ENCODE assay signal across 28 mouse cellular contexts in genomic region chr12:84481251-84481650, GRCm38 (mm10). TPM values are rescaled to one million over a fixed set of nuclear protein-coding genes. Genes with fewer than 3 reads are reported as not detected.
A peak's percentile ranks its signal among the peaks of the same experiment; 100 is the strongest.
DNase-seq lines count a peak whose midpoint lies in the region; ATAC-seq and TF ChIP-seq lines count a peak whose summit lies in the region.
"Had no signal": no experiment of that assay in that cellular context is flagged by ENCODE, and none has a peak within 500 bp of the region (broad histone marks: within the 10 kb centered on the region; RNA-seq: fewer than 3 reads in every experiment).

No protein-coding gene starts in this region.

- no peak for ATAC-seq in liver, postnatal 0 days
- 0 out of 2 replicates have a peak, but pooled peaks have one; percentile 47 for ATAC-seq in liver, embryonic 12.5 days
- peak; percentile 57; the same call in 1 of the 2 replicates for ATAC-seq in liver, embryonic 14.5 days (ENCODE audit: insufficient read depth)
- peak; percentile 71 for ATAC-seq in liver, embryonic 16.5 days (ENCODE audit: low read depth)
- no peak for ATAC-seq in activated CD4-positive, CD25-positive, alpha-beta regulatory T cell, adult 4 months
- ATAC-seq: CD4-positive, CD25-positive, alpha-beta regulatory T cell, adult 4 months; forebrain, embryonic 14.5 days; forebrain, embryonic 16.5 days had no signal

- TF ChIP-seq CTCF in liver, postnatal 0 days (IDR thresholded peaks at IDR 0.05; ENCODE audit: low read depth) = no peak
- TF ChIP-seq CTCF in liver, embryonic 14.5 days (IDR thresholded peaks at IDR 0.05; ENCODE audit: low read depth) = no peak

- no peak overlapping the region for H3K4me2 ChIP-seq in liver, postnatal 0 days (ENCODE audit: low read depth, low read length)
- no peak overlapping the region for H3K4me2 ChIP-seq in liver, embryonic 12.5 days
- no peak overlapping the region for H3K4me2 ChIP-seq in liver, embryonic 14.5 days (ENCODE audit: low read depth)
- H3K4me2 ChIP-seq in liver, embryonic 16.5 days (ENCODE audit: low read depth, low read length) = no peak overlapping the region
- H3K4me2 ChIP-seq: embryonic facial prominence, embryonic 13.5 days; embryonic facial prominence, embryonic 15.5 days; forebrain, embryonic 12.5 days had no signal

- no peak overlapping the region for H3K4me3 ChIP-seq in liver, postnatal 0 days (ENCODE audit: low read depth, low read length)
- H3K4me3 ChIP-seq in liver, embryonic 12.5 days = no peak overlapping the region
- H3K4me3 ChIP-seq in liver, embryonic 14.5 days (ENCODE audit: insufficient read depth in 1 of 2, low read depth in 2 of 2, low read length in 2 of 2) = no peak overlapping the region
- H3K4me3 ChIP-seq in liver, embryonic 16.5 days (ENCODE audit: low read depth, low read length) = no peak overlapping the region
- H3K4me3 ChIP-seq: embryonic facial prominence, embryonic 13.5 days; embryonic facial prominence, embryonic 15.5 days; erythroblast, embryonic 14.5 days; forebrain, embryonic 10.5 days; forebrain, embryonic 12.5 days had no signal

- no peak for TF ChIP-seq EP300 in liver, postnatal 0 days (IDR thresholded peaks at IDR 0.05; ENCODE audit: low read depth)
- TF ChIP-seq EP300 in liver, embryonic 14.5 days (IDR thresholded peaks at IDR 0.05; ENCODE audit: low read depth) = no peak

- DNase-seq in liver = peak; percentile 36
- no peak for DNase-seq in liver, postnatal 0 days
- peak; percentile 11 to 33 (median 17) for DNase-seq in liver, embryonic 14.5 days (ENCODE audit: low read depth in 3 of 3, low spot score in 3 of 3)
- no peak for DNase-seq in gastrocnemius, postnatal 10 days
- DNase-seq in urinary bladder, postnatal 14 days (ENCODE audit: low spot score) = no peak
- DNase-seq: adrenal gland, postnatal 10 days; adrenal gland, postnatal 25 days; B cell, adult 2 months; cerebellum, adult 11 months; cerebellum, adult 18-20 months; cerebellum, adult 8-10 months; cerebellum, adult 9-11 months; cerebellum, postnatal 14 days; cerebellum, postnatal 36 days; embryo, embryonic 11 days had no signal

- H3K9me3 ChIP-seq in liver, postnatal 0 days (ENCODE audit: low read length) = no peaks in the 10 kb centered on the region
- no peaks in the 10 kb centered on the region for H3K9me3 ChIP-seq in liver, embryonic 12.5 days (replicated peaks)
- H3K9me3 ChIP-seq in liver, embryonic 14.5 days (ENCODE audit: control insufficient read depth, low read length) = no peaks in the 10 kb centered on the region
- no peaks in the 10 kb centered on the region for H3K9me3 ChIP-seq in liver, embryonic 16.5 days (replicated peaks; ENCODE audit: control insufficient read depth, low read length)
- H3K9me3 ChIP-seq: embryonic facial prominence, embryonic 13.5 days; embryonic facial prominence, embryonic 15.5 days; forebrain, embryonic 10.5 days; forebrain, embryonic 12.5 days; G1E had no signal

- no peak overlapping the region for H3K9ac ChIP-seq in liver, postnatal 0 days (replicated peaks)
- H3K9ac ChIP-seq in liver, embryonic 12.5 days = no peak overlapping the region
- H3K9ac ChIP-seq in liver, embryonic 14.5 days (replicated peaks) = no peak overlapping the region
- no peak overlapping the region for H3K9ac ChIP-seq in liver, embryonic 16.5 days (ENCODE audit: low read depth, low read length)
- H3K9ac ChIP-seq: embryonic facial prominence, embryonic 13.5 days; embryonic facial prominence, embryonic 15.5 days; forebrain, embryonic 12.5 days had no signal

- no peaks in the 10 kb centered on the region for H3K4me1 ChIP-seq in liver, postnatal 0 days (ENCODE audit: insufficient read depth)
- H3K4me1 ChIP-seq in liver, embryonic 12.5 days = peaks cover 10% of the 10 kb centered on the region
- H3K4me1 ChIP-seq in liver, embryonic 14.5 days (replicated peaks; ENCODE audit: control insufficient read depth in 2 of 2, insufficient read depth in 2 of 2, low read length in 1 of 2) = peaks cover 0 to 12% of the 10 kb centered on the region in 2 experiments; a peak in 2 of 4 replicates
- no peaks in the 10 kb centered on the region for H3K4me1 ChIP-seq in liver, embryonic 16.5 days (ENCODE audit: control insufficient read depth, low read depth, low read length)
- H3K4me1 ChIP-seq: embryonic facial prominence, embryonic 13.5 days; embryonic facial prominence, embryonic 15.5 days; forebrain, embryonic 10.5 days; forebrain, embryonic 12.5 days had no signal

- H3K27me3 ChIP-seq in liver, postnatal 0 days (ENCODE audit: insufficient read depth, low read length) = no peaks in the 10 kb centered on the region
- H3K27me3 ChIP-seq in liver, embryonic 12.5 days (replicated peaks) = no peaks in the 10 kb centered on the region
- no peaks in the 10 kb centered on the region for H3K27me3 ChIP-seq in liver, embryonic 14.5 days (ENCODE audit: control insufficient read depth, insufficient read depth, low read length)
- H3K27me3 ChIP-seq in liver, embryonic 16.5 days (ENCODE audit: control insufficient read depth, insufficient read depth, low read depth, low read length) = no peaks in the 10 kb centered on the region
- H3K27me3 ChIP-seq: CH12.LX; embryonic facial prominence, embryonic 13.5 days; embryonic facial prominence, embryonic 15.5 days; forebrain, embryonic 12.5 days had no signal

- peaks cover 6% of the 10 kb centered on the region; the same call in 1 of the 2 replicates for H3K36me3 ChIP-seq in liver, postnatal 0 days (replicated peaks; ENCODE audit: insufficient read depth, low read length)
- H3K36me3 ChIP-seq in liver, embryonic 12.5 days = peaks cover 16% of the 10 kb centered on the region
- H3K36me3 ChIP-seq in liver, embryonic 14.5 days (replicated peaks; ENCODE audit: control insufficient read depth, insufficient read depth, low read depth) = no peaks in the 10 kb centered on the region
- H3K36me3 ChIP-seq in liver, embryonic 16.5 days (ENCODE audit: control insufficient read depth, insufficient read depth) = no peaks in the 10 kb centered on the region

- no peak overlapping the region for H3K27ac ChIP-seq in liver, postnatal 0 days (ENCODE audit: low read depth)
- 0 out of 2 replicates have a peak overlapping the region, but pooled peaks have one; percentile 25 for H3K27ac ChIP-seq in liver, embryonic 12.5 days
- H3K27ac ChIP-seq in liver, embryonic 14.5 days = no peak overlapping the region
- no peak overlapping the region for H3K27ac ChIP-seq in liver, embryonic 16.5 days (ENCODE audit: low read length)
- H3K27ac ChIP-seq: embryonic facial prominence, embryonic 13.5 days; embryonic facial prominence, embryonic 15.5 days; forebrain, embryonic 10.5 days; forebrain, embryonic 12.5 days had no signal

- WGBS in liver, postnatal 0 days (ENCODE audit: insufficient replicate concordance) = 51% methylated on average over 2 of the region's 2 CpGs
- WGBS in liver, embryonic 12.5 days (ENCODE audit: insufficient replicate concordance) = 64% methylated on average over 2 of the region's 2 CpGs
- 69% methylated on average over 2 of the region's 2 CpGs for WGBS in liver, embryonic 14.5 days (ENCODE audit: insufficient replicate concordance)
- 62% methylated on average over 2 of the region's 2 CpGs for WGBS in liver, embryonic 16.5 days (ENCODE audit: insufficient replicate concordance)

RNA-seq across cellular contexts. Expression of gene Lin52, which starts 30.0 kb away (rescaled TPM):
- polyA plus RNA-seq in liver, postnatal 0 days (2015; fragmentation: Nextera tagmentation; extraction: Ambion mirVana) = 7.8 and 8.1 TPM in 2 replicates
- 15.3 and 15.5 TPM in 2 replicates for polyA plus RNA-seq in liver, embryonic 12.5 days (2016; fragmentation: Nextera tagmentation; extraction: Ambion mirVana)
- 7.4 and 10.8 TPM in 2 replicates for polyA plus RNA-seq in liver, embryonic 14.5 days (2012; rRNA removed)
- 10.4 and 12.1 TPM in 2 replicates for polyA plus RNA-seq in liver, embryonic 14.5 days (2014; fragmentation: Nextera tagmentation; extraction: Ambion mirVana)
- polyA plus RNA-seq in liver, embryonic 16.5 days (2015; fragmentation: Nextera tagmentation; extraction: Ambion mirVana) = 10.7 and 11.8 TPM in 2 replicates
- total RNA-seq in gastrocnemius, postnatal 10 days (2021) = 1 to 10 TPM; 4.9 to 5.6 TPM
- polyA plus RNA-seq in activated CD4-positive, CD25-positive, alpha-beta regulatory T cell, adult 4 months (2017; shearing (Covaris generic)) = 10 to 100 TPM; 20.8 to 23.2 TPM

RNA-seq across cellular contexts. Expression of gene Aldh6a1, which starts 30.4 kb away (rescaled TPM):
- polyA plus RNA-seq in liver, postnatal 0 days (2015; fragmentation: Nextera tagmentation; extraction: Ambion mirVana) = 98.3 and 99.4 TPM in 2 replicates
- 17.4 and 17.9 TPM in 2 replicates for polyA plus RNA-seq in liver, embryonic 12.5 days (2016; fragmentation: Nextera tagmentation; extraction: Ambion mirVana)
- 8.9 and 10.4 TPM in 2 replicates for polyA plus RNA-seq in liver, embryonic 14.5 days (2012; rRNA removed)
- polyA plus RNA-seq in liver, embryonic 14.5 days (2014; fragmentation: Nextera tagmentation; extraction: Ambion mirVana) = 24.9 and 26.3 TPM in 2 replicates
- polyA plus RNA-seq in liver, embryonic 16.5 days (2015; fragmentation: Nextera tagmentation; extraction: Ambion mirVana) = 49.3 and 55.5 TPM in 2 replicates
- total RNA-seq in gastrocnemius, postnatal 10 days (2021) = 10 to 100 TPM; 32.1 to 34.1 TPM
- polyA plus RNA-seq in activated CD4-positive, CD25-positive, alpha-beta regulatory T cell, adult 4 months (2017; shearing (Covaris generic)) = 10 to 100 TPM in 1 of 2 experiments, 1 to 10 TPM in 1; 7.3 to 10.9 TPM

Comparison
In these comparisons a context has a peak if more than half of its experiments do, and no peak if none do; other contexts are left out.
1. DNase-seq: peak in liver (single experiment) and liver, embryonic 14.5 days (3 of 3); none in liver, postnatal 0 days (single experiment), gastrocnemius, postnatal 10 days (single experiment) and urinary bladder, postnatal 14 days (single experiment).
2. ATAC-seq: peak in liver, embryonic 12.5 days (single experiment), liver, embryonic 14.5 days (single experiment) and liver, embryonic 16.5 days (single experiment); none in liver, postnatal 0 days (single experiment) and activated CD4-positive, CD25-positive, alpha-beta regulatory T cell, adult 4 months (single experiment).